Mouse (Mus musculus): ENCODE measurements around the gene Cspg5. TPM values are rescaled to one million over a fixed set of nuclear protein-coding genes. Genes with fewer than 3 reads are reported as not detected.
A peak's percentile ranks its signal among the peaks of the same experiment; 100 is the strongest.

Cspg5 gene
- 7.7 and 8.0 TPM in 2 replicates for polyA plus RNA-seq (2015; fragmentation: Nextera tagmentation; extraction: Ambion mirVana)

- peaks cover 14% of the 10 kb centered on the region for H3K4me1 ChIP-seq
- H3K36me3 ChIP-seq = peaks cover 29% of the 10 kb centered on the region
- H3K27me3 ChIP-seq = peaks cover 49% of the 10 kb centered on the region
- H3K4me3 ChIP-seq = peak within 1 kb of the TSS; percentile 60
- no peaks in the 10 kb centered on the region for H3K9me3 ChIP-seq
- peak within 1 kb of the TSS; percentile 65; the same call in 1 of the 2 replicates for H3K9ac ChIP-seq
- ATAC-seq (ENCODE audit: insufficient number of reproducible peaks, insufficient read depth, low FRiP score, low TSS enrichment, low read depth) = no peak
- 86% methylated on average over 7 of the region's 7 CpGs for WGBS
- H3K4me2 ChIP-seq = peak within 1 kb of the TSS; percentile 96
- no peak within 1 kb of the TSS for H3K27ac ChIP-seq
These were observed at the start of gene Cspg5 for GRCm38 (mm10) chr9:110243221-110243833. TSS of gene Cspg5 (plus strand) at chr9:110243783.

- H3K36me3 ChIP-seq = peaks cover 79% of the 10 kb centered on the region
- no peak overlapping the region for H3K4me3 ChIP-seq
- H3K27ac ChIP-seq = no peak overlapping the region
- H3K4me1 ChIP-seq = no peaks in the 10 kb centered on the region
- whole genome bisulfite sequencing = 89% methylated on average over 2 of the region's 2 CpGs
- ATAC-seq (ENCODE audit: insufficient number of reproducible peaks, insufficient read depth, low FRiP score, low TSS enrichment, low read depth) = no peak
- no peak overlapping the region for H3K9ac ChIP-seq
- no peaks in the 10 kb centered on the region for H3K9me3 ChIP-seq
- H3K27me3 ChIP-seq = no peaks in the 10 kb centered on the region
- no peak overlapping the region for H3K4me2 ChIP-seq
These were observed 43.7 kb upstream of the Cspg5 start for GRCm38 (mm10) chr9:110199870-110200269.

GRCm38 (mm10) chr9:110205526-110206404 lies 37.8 kb upstream of the Cspg5 start:
- Histone ChIP-seq H3K4me1 (peaks cover 5% of the 10 kb centered on the region; the same call in 1 of the 2 replicates), H3K27me3 (no peaks in the 10 kb centered on the region), H3K36me3 (peaks cover 78% of the 10 kb centered on the region), H3K27ac (peak overlapping the region; percentile 73), H3K9me3 (no peaks in the 10 kb centered on the region), H3K4me3 (no peak overlapping the region), H3K9ac (no peak overlapping the region), H3K4me2 (no peak overlapping the region; the same call in 1 of the 2 replicates)
- ATAC-seq (ENCODE audit: insufficient number of reproducible peaks, insufficient read depth, low FRiP score, low TSS enrichment, low read depth) = peak; percentile 78; the same call in 1 of the 2 replicates
- 31% methylated on average over 15 of the region's 15 CpGs for WGBS

- Histone ChIP-seq H3K27me3 (no peaks in the 10 kb centered on the region), H3K27ac (no peak overlapping the region), H3K4me3 (no peak overlapping the region), H3K4me1 (peaks cover 5% of the 10 kb centered on the region; the same call in 1 of the 2 replicates), H3K9me3 (no peaks in the 10 kb centered on the region), H3K9ac (no peak overlapping the region), H3K4me2 (no peak overlapping the region), H3K36me3 (peaks cover 77% of the 10 kb centered on the region)
- ATAC-seq (ENCODE audit: insufficient number of reproducible peaks, insufficient read depth, low FRiP score, low TSS enrichment, low read depth) = no peak
- WGBS = 58% methylated on average over 2 of the region's 2 CpGs
These were observed 37.1 kb upstream of the Cspg5 start for GRCm38 (mm10) chr9:110206437-110206836.

GRCm38 (mm10) chr9:110208265-110208664 lies 35.3 kb upstream of the Cspg5 start:
- H3K27ac ChIP-seq = no peak overlapping the region
- H3K4me2 ChIP-seq = no peak overlapping the region
- peaks cover 5% of the 10 kb centered on the region; the same call in 1 of the 2 replicates for H3K4me1 ChIP-seq
- H3K36me3 ChIP-seq = peaks cover 79% of the 10 kb centered on the region
- no peak overlapping the region for H3K4me3 ChIP-seq
- H3K27me3 ChIP-seq = no peaks in the 10 kb centered on the region
- no peak overlapping the region for H3K9ac ChIP-seq
- no peak for ATAC-seq (ENCODE audit: insufficient number of reproducible peaks, insufficient read depth, low FRiP score, low TSS enrichment, low read depth)
- WGBS = 70% methylated on average over 7 of the region's 7 CpGs
- H3K9me3 ChIP-seq = no peaks in the 10 kb centered on the region

GRCm38 (mm10) chr9:110208967-110209366 lies 34.6 kb upstream of the Cspg5 start:
- Histone ChIP-seq H3K9me3 (no peaks in the 10 kb centered on the region), H3K4me2 (no peak overlapping the region), H3K27ac (no peak overlapping the region), H3K4me3 (no peak overlapping the region), H3K27me3 (no peaks in the 10 kb centered on the region), H3K4me1 (peaks cover 5% of the 10 kb centered on the region; the same call in 1 of the 2 replicates), H3K36me3 (peaks cover 76% of the 10 kb centered on the region), H3K9ac (no peak overlapping the region)
- ATAC-seq (ENCODE audit: insufficient number of reproducible peaks, insufficient read depth, low FRiP score, low TSS enrichment, low read depth) = no peak
- WGBS = 86% methylated on average over 3 of the region's 3 CpGs

- Histone ChIP-seq H3K36me3 (peaks cover 90% of the 10 kb centered on the region), H3K9ac (no peak overlapping the region), H3K9me3 (no peaks in the 10 kb centered on the region), H3K27me3 (no peaks in the 10 kb centered on the region), H3K4me3 (no peak overlapping the region), H3K27ac (no peak overlapping the region), H3K4me2 (no peak overlapping the region), H3K4me1 (no peaks in the 10 kb centered on the region)
- 90% methylated on average over 4 of the region's 4 CpGs for whole genome bisulfite sequencing
- no peak for ATAC-seq (ENCODE audit: insufficient number of reproducible peaks, insufficient read depth, low FRiP score, low TSS enrichment, low read depth)
These were observed 19.3 kb upstream of the Cspg5 start for GRCm38 (mm10) chr9:110224273-110224672.

GRCm38 (mm10) chr9:110226191-110226590 lies 17.4 kb upstream of the Cspg5 start:
- H3K36me3 ChIP-seq = peaks cover 90% of the 10 kb centered on the region
- no peak for ATAC-seq (ENCODE audit: insufficient number of reproducible peaks, insufficient read depth, low FRiP score, low TSS enrichment, low read depth)
- no peak overlapping the region for H3K4me2 ChIP-seq
- H3K9ac ChIP-seq = no peak overlapping the region
- H3K4me3 ChIP-seq = no peak overlapping the region
- H3K27ac ChIP-seq = no peak overlapping the region
- H3K27me3 ChIP-seq = no peaks in the 10 kb centered on the region
- 91% methylated on average over 4 of the region's 4 CpGs for WGBS
- H3K4me1 ChIP-seq = no peaks in the 10 kb centered on the region
- H3K9me3 ChIP-seq = no peaks in the 10 kb centered on the region

- Histone ChIP-seq H3K9me3 (no peaks in the 10 kb centered on the region), H3K4me3 (no peak overlapping the region), H3K4me2 (no peak overlapping the region), H3K27ac (no peak overlapping the region), H3K9ac (no peak overlapping the region), H3K4me1 (no peaks in the 10 kb centered on the region), H3K36me3 (peaks cover 89% of the 10 kb centered on the region), H3K27me3 (no peaks in the 10 kb centered on the region)
- 84% methylated on average over 6 of the region's 6 CpGs for WGBS
- ATAC-seq (ENCODE audit: insufficient number of reproducible peaks, insufficient read depth, low FRiP score, low TSS enrichment, low read depth) = no peak
These were observed 14.9 kb upstream of the Cspg5 start for GRCm38 (mm10) chr9:110228671-110229070.

- H3K36me3 ChIP-seq = peaks cover 89% of the 10 kb centered on the region
- H3K4me1 ChIP-seq = no peaks in the 10 kb centered on the region
- H3K9me3 ChIP-seq = no peaks in the 10 kb centered on the region
- ATAC-seq (ENCODE audit: insufficient number of reproducible peaks, insufficient read depth, low FRiP score, low TSS enrichment, low read depth) = no peak
- no peaks in the 10 kb centered on the region for H3K27me3 ChIP-seq
- 97% methylated on average over 1 of the region's 1 CpGs for WGBS
- H3K4me2 ChIP-seq = no peak overlapping the region
- H3K27ac ChIP-seq = no peak overlapping the region
- no peak overlapping the region for H3K4me3 ChIP-seq
- no peak overlapping the region for H3K9ac ChIP-seq
These were observed 14.5 kb upstream of the Cspg5 start for GRCm38 (mm10) chr9:110229112-110229511.

GRCm38 (mm10) chr9:110229566-110230248 lies 13.9 kb upstream of the Cspg5 start:
- Histone ChIP-seq H3K27ac (no peak overlapping the region), H3K4me3 (no peak overlapping the region), H3K27me3 (no peaks in the 10 kb centered on the region), H3K4me2 (no peak overlapping the region), H3K9me3 (no peaks in the 10 kb centered on the region), H3K36me3 (peaks cover 90% of the 10 kb centered on the region), H3K9ac (no peak overlapping the region), H3K4me1 (no peaks in the 10 kb centered on the region)
- ATAC-seq (ENCODE audit: insufficient number of reproducible peaks, insufficient read depth, low FRiP score, low TSS enrichment, low read depth) = no peak
- WGBS = 84% methylated on average over 10 of the region's 10 CpGs
